30 mouse cellular contexts compared by ENCODE assay signal in genomic region chr1:171185655-171186054, GRCm38 (mm10). TPM values are rescaled to one million over a fixed set of nuclear protein-coding genes. Genes with fewer than 3 reads are reported as not detected.
A peak's percentile ranks its signal among the peaks of the same experiment; 100 is the strongest.
DNase-seq lines count a peak whose midpoint lies in the region; ATAC-seq and TF ChIP-seq lines count a peak whose summit lies in the region.
"Had no signal": no experiment of that assay in that cellular context is flagged by ENCODE, and none has a peak within 500 bp of the region (broad histone marks: within the 10 kb centered on the region; RNA-seq: fewer than 3 reads in every experiment).

No protein-coding gene starts in this region.

- peak; percentile 84 for DNase-seq in heart, adult 11 months
- no peak for DNase-seq in heart, adult 8-10 months (ENCODE audit: low spot score)
- no peak for DNase-seq in heart, postnatal 0 days (ENCODE audit: low spot score)
- no peak for DNase-seq in heart, postnatal 4 days
- DNase-seq in embryonic facial prominence, embryonic 14.5 days (ENCODE audit: low spot score) = peak; percentile 16
- no peak for DNase-seq in layer of hippocampus, adult 11-12 months (ENCODE audit: low spot score)
- no peak for DNase-seq in spleen, postnatal 14 days (ENCODE audit: low spot score in 2 of 2)
- DNase-seq: adrenal gland, postnatal 36 days; cerebellum, adult 11-12 months; cerebellum, postnatal 10 days; kidney, adult 18-20 months; left cerebral cortex, postnatal 4 days; lung, postnatal 4 days; right cerebral cortex, adult 18-20 months; right cerebral cortex, postnatal 4 days; thymus, postnatal 25 days had no signal

- no peak for TF ChIP-seq EP300 in heart, postnatal 0 days (IDR thresholded peaks at IDR 0.05; ENCODE audit: low read depth)

- H3K4me2 ChIP-seq in heart, postnatal 0 days (ENCODE audit: low read depth, low read length) = no peak overlapping the region
- H3K4me2 ChIP-seq in embryonic facial prominence, embryonic 14.5 days (ENCODE audit: low read depth, low read length) = no peak overlapping the region
- H3K4me2 ChIP-seq: embryonic facial prominence, embryonic 12.5 days; forebrain, embryonic 13.5 days; limb, embryonic 15.5 days; lung, embryonic 15.5 days; stomach, embryonic 15.5 days had no signal

- peak overlapping the region; percentile 67 for H3K27ac ChIP-seq in heart, postnatal 0 days (ENCODE audit: low read depth)
- no peak overlapping the region for H3K27ac ChIP-seq in embryonic facial prominence, embryonic 14.5 days (replicated peaks; ENCODE audit: low read depth, low read length)
- H3K27ac ChIP-seq: embryonic facial prominence, embryonic 12.5 days; forebrain, embryonic 13.5 days; kidney, postnatal 0 days; limb, embryonic 15.5 days; liver, embryonic 14.5 days; lung, embryonic 15.5 days; stomach, embryonic 15.5 days had no signal

- 61% methylated on average over 8 of the region's 8 CpGs for WGBS in heart, postnatal 0 days
- WGBS in embryonic facial prominence, embryonic 14.5 days = 60% methylated on average over 8 of the region's 8 CpGs

- H3K36me3 ChIP-seq in heart, postnatal 0 days (replicated peaks; ENCODE audit: control insufficient read depth, insufficient read depth, low read length) = no peaks in the 10 kb centered on the region
- no peaks in the 10 kb centered on the region for H3K36me3 ChIP-seq in E14TG2a.4 (ENCODE audit: insufficient read depth, low read length)
- no peaks in the 10 kb centered on the region for H3K36me3 ChIP-seq in embryonic facial prominence, embryonic 14.5 days (ENCODE audit: control insufficient read depth, insufficient read depth, low read length)
- H3K36me3 ChIP-seq: embryonic facial prominence, embryonic 12.5 days; hindbrain, embryonic 10.5 days; limb, embryonic 15.5 days; lung, embryonic 15.5 days; stomach, embryonic 15.5 days had no signal

- TF ChIP-seq CTCF in heart, postnatal 0 days (IDR thresholded peaks at IDR 0.05; ENCODE audit: low read depth) = no peak
- no peak for TF ChIP-seq CTCF in E14TG2a.4 (conservative IDR thresholded peaks at IDR 0.05; ENCODE audit: low read length)

- peaks cover 51% of the 10 kb centered on the region for H3K4me1 ChIP-seq in heart, postnatal 0 days (ENCODE audit: control insufficient read depth, insufficient read depth)
- peaks cover 55% of the 10 kb centered on the region for H3K4me1 ChIP-seq in E14TG2a.4 (replicated peaks; ENCODE audit: low read depth, low read length)
- H3K4me1 ChIP-seq in embryonic facial prominence, embryonic 14.5 days (ENCODE audit: control insufficient read depth, insufficient read depth, low read length) = peaks cover 16% of the 10 kb centered on the region; the same call in 1 of the 2 replicates

- H3K9me3 ChIP-seq in heart, postnatal 0 days (replicated peaks; ENCODE audit: control insufficient read depth, low read length) = no peaks in the 10 kb centered on the region
- no peaks in the 10 kb centered on the region for H3K9me3 ChIP-seq in E14TG2a.4 (ENCODE audit: low read length)
- no peaks in the 10 kb centered on the region for H3K9me3 ChIP-seq in embryonic facial prominence, embryonic 14.5 days (ENCODE audit: control insufficient read depth, low read length)
- H3K9me3 ChIP-seq: embryonic facial prominence, embryonic 12.5 days; forebrain, embryonic 13.5 days; hindbrain, embryonic 10.5 days; limb, embryonic 15.5 days; lung, embryonic 15.5 days; stomach, embryonic 15.5 days had no signal

- ATAC-seq in heart, postnatal 0 days (ENCODE audit: insufficient read depth, low read depth) = no peak
- peak; percentile 17; the same call in 1 of the 2 replicates for ATAC-seq in embryonic facial prominence, embryonic 14.5 days (ENCODE audit: low read depth)
- ATAC-seq: CD4-positive, CD25-positive, alpha-beta regulatory T cell, adult 4 months; forebrain, embryonic 13.5 days had no signal

- H3K27me3 ChIP-seq in heart, postnatal 0 days (ENCODE audit: control insufficient read depth, insufficient read depth, low read length) = no peaks in the 10 kb centered on the region
- H3K27me3 ChIP-seq in E14TG2a.4 (ENCODE audit: insufficient read depth, low read length) = peaks cover 12% of the 10 kb centered on the region; the same call in 1 of the 2 replicates
- H3K27me3 ChIP-seq in embryonic facial prominence, embryonic 14.5 days (replicated peaks; ENCODE audit: control insufficient read depth, insufficient read depth, low read length) = no peaks in the 10 kb centered on the region; the same call in 1 of the 2 replicates
- H3K27me3 ChIP-seq: limb, embryonic 15.5 days; lung, embryonic 15.5 days; stomach, embryonic 15.5 days had no signal

- H3K4me3 ChIP-seq in heart, postnatal 0 days (ENCODE audit: low read depth, low read length) = no peak overlapping the region
- peak overlapping the region; percentile 15 for H3K4me3 ChIP-seq in E14TG2a.4 (replicated peaks; ENCODE audit: low read length)
- no peak overlapping the region for H3K4me3 ChIP-seq in embryonic facial prominence, embryonic 14.5 days (ENCODE audit: low read depth, low read length)
- H3K4me3 ChIP-seq: embryonic facial prominence, embryonic 12.5 days; erythroblast, embryonic 14.5 days; forebrain, embryonic 13.5 days; hindbrain, embryonic 10.5 days; limb, embryonic 15.5 days; lung, embryonic 15.5 days; stomach, embryonic 15.5 days had no signal

- H3K9ac ChIP-seq in heart, postnatal 0 days (replicated peaks; ENCODE audit: low read depth, low read length) = no peak overlapping the region
- no peak overlapping the region for H3K9ac ChIP-seq in embryonic facial prominence, embryonic 14.5 days (ENCODE audit: low read depth, low read length)
- H3K9ac ChIP-seq: embryonic facial prominence, embryonic 12.5 days; forebrain, embryonic 13.5 days; limb, embryonic 15.5 days; liver, embryonic 14.5 days; lung, embryonic 15.5 days; stomach, embryonic 15.5 days had no signal

RNA-seq across cellular contexts. Expression of gene Pcp4l1, which starts 10.4 kb away (rescaled TPM):
- total RNA-seq in heart, adult 8-10 months (2022) = 100 to 1,000 TPM; 193 to 360 (median 253) TPM
- 40.2 and 48.7 TPM in 2 replicates for total RNA-seq in heart, postnatal 0 days (2014; rRNA removed; ENCODE audit: low replicate concordance)
- polyA plus RNA-seq in heart, postnatal 0 days (2015; fragmentation: Nextera tagmentation; extraction: Ambion mirVana) = 161 and 164 TPM in 2 replicates
- 100 to 1,000 TPM; 109 to 138 TPM for total RNA-seq in heart, postnatal 4 days (2021)
- 11.3 and 14.7 TPM in 2 replicates for polyA plus RNA-seq in embryonic facial prominence, embryonic 14.5 days (2014; fragmentation: Nextera tagmentation; extraction: Ambion mirVana)
- polyA plus RNA-seq: CD4-positive, CD25-positive, alpha-beta regulatory T cell, adult 4 months; erythroblast, embryonic 14.5 days had no signal

RNA-seq across cellular contexts. Expression of gene Nr1i3, which starts 28.1 kb away (rescaled TPM):
- total RNA-seq in heart, adult 8-10 months (2022) = not detected
- total RNA-seq in heart, postnatal 0 days (2014; rRNA removed; ENCODE audit: low replicate concordance) = not detected in 2 replicates
- polyA plus RNA-seq in heart, postnatal 0 days (2015; fragmentation: Nextera tagmentation; extraction: Ambion mirVana) = 0.27 and 0.30 TPM in 2 replicates
- not detected for total RNA-seq in heart, postnatal 4 days (2021)
- 0.15 and 0.17 TPM in 2 replicates for polyA plus RNA-seq in embryonic facial prominence, embryonic 14.5 days (2014; fragmentation: Nextera tagmentation; extraction: Ambion mirVana)
- total RNA-seq: layer of hippocampus, postnatal 10 days; left cerebral cortex, postnatal 4 days had no signal
- polyA plus RNA-seq: erythroblast, embryonic 14.5 days; neural tube, embryonic 11.5 days had no signal

RNA-seq across cellular contexts. Expression of gene Mpz, which starts 35.1 kb away (rescaled TPM):
- total RNA-seq in heart, adult 8-10 months (2022) = under 1 TPM in 2 of 4 experiments, not detected in 2; 0.31 to 0.41 TPM
- 1.6 and 2.0 TPM in 2 replicates for total RNA-seq in heart, postnatal 0 days (2014; rRNA removed; ENCODE audit: low replicate concordance)
- polyA plus RNA-seq in heart, postnatal 0 days (2015; fragmentation: Nextera tagmentation; extraction: Ambion mirVana) = 0.05 and 0.49 TPM in 2 replicates
- total RNA-seq in heart, postnatal 4 days (2021) = 10 to 100 TPM in 1 of 2 experiments, 1 to 10 TPM in 1; 9.3 to 34.8 TPM
- 9.6 and 11.2 TPM in 2 replicates for polyA plus RNA-seq in embryonic facial prominence, embryonic 14.5 days (2014; fragmentation: Nextera tagmentation; extraction: Ambion mirVana)
- total RNA-seq: layer of hippocampus, postnatal 10 days; left cerebral cortex, postnatal 4 days; monocyte, adult 5-6 weeks had no signal
- polyA plus RNA-seq: CD4-positive, CD25-positive, alpha-beta regulatory T cell, adult 4 months; erythroblast, embryonic 14.5 days had no signal

RNA-seq across cellular contexts. Expression of gene Sdhc, which starts 35.3 kb away (rescaled TPM):
- total RNA-seq in heart, adult 8-10 months (2022) = 1,000 to 10,000 TPM; 1,259 to 1,304 (median 1,268) TPM
- total RNA-seq in heart, postnatal 0 days (2014; rRNA removed; ENCODE audit: low replicate concordance) = 875 and 891 TPM in 2 replicates
- 754 and 772 TPM in 2 replicates for polyA plus RNA-seq in heart, postnatal 0 days (2015; fragmentation: Nextera tagmentation; extraction: Ambion mirVana)
- total RNA-seq in heart, postnatal 4 days (2021) = 100 to 1,000 TPM; 847 to 901 TPM
- 276 and 291 TPM in 2 replicates for polyA plus RNA-seq in embryonic facial prominence, embryonic 14.5 days (2014; fragmentation: Nextera tagmentation; extraction: Ambion mirVana)

RNA-seq across cellular contexts. Expression of gene Tomm40l, which starts 36.7 kb away (rescaled TPM):
- total RNA-seq in heart, adult 8-10 months (2022) = 100 to 1,000 TPM in 1 of 4 experiments, 10 to 100 TPM in 3; 94.3 to 111 (median 97.4) TPM
- 82.0 and 97.7 TPM in 2 replicates for total RNA-seq in heart, postnatal 0 days (2014; rRNA removed; ENCODE audit: low replicate concordance)
- polyA plus RNA-seq in heart, postnatal 0 days (2015; fragmentation: Nextera tagmentation; extraction: Ambion mirVana) = 56.0 and 64.6 TPM in 2 replicates
- 10 to 100 TPM; 79.9 to 85.2 TPM for total RNA-seq in heart, postnatal 4 days (2021)
- polyA plus RNA-seq in embryonic facial prominence, embryonic 14.5 days (2014; fragmentation: Nextera tagmentation; extraction: Ambion mirVana) = 25.4 and 28.7 TPM in 2 replicates

Comparison
In these comparisons a context has a peak if more than half of its experiments do, and no peak if none do; other contexts are left out.
1. DNase-seq: peak in heart, adult 11 months (single experiment) and embryonic facial prominence, embryonic 14.5 days (single experiment); none in heart, adult 8-10 months (single experiment), heart, postnatal 0 days (single experiment), heart, postnatal 4 days (single experiment), layer of hippocampus, adult 11-12 months (single experiment) and spleen, postnatal 14 days (0 of 2).